Mouse (Mus musculus): Measurements from ENCODE around the gene Gp9. TPM values are rescaled to one million over a fixed set of nuclear protein-coding genes. Genes with fewer than 3 reads are reported as not detected.
A peak's percentile ranks its signal among the peaks of the same experiment; 100 is the strongest.

Gp9 gene
- total RNA-seq (2022): 1 to 10 TPM in 3 of 4 experiments, under 1 TPM in 1; 0.81 to 3.6 (median 1.6) TPM

DNA sequence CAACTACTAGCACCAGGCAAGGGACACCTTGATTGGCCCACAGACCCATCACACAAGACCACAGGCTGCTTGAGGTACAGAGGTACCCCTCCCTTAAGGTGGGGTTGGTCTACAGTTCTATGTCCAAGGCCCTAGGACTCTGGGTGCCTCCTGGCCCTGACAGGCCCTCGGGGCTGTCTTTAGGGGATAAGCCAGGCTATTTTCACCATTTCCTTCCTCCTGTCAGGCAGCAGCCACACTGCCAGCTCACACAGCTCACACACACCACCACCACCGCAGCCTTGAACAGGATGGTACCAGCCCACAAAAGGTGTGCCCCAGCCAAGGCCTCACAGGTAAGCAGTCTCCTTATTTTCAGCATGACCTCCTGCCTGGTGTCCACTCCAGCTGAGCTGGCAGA lies at the start of gene Gp9:
Gene Gp9 (plus strand): TSS at position 231 of the 400 bp plus-strand sequence.
- DNase-seq (ENCODE audit: low spot score): no peak

DNA sequence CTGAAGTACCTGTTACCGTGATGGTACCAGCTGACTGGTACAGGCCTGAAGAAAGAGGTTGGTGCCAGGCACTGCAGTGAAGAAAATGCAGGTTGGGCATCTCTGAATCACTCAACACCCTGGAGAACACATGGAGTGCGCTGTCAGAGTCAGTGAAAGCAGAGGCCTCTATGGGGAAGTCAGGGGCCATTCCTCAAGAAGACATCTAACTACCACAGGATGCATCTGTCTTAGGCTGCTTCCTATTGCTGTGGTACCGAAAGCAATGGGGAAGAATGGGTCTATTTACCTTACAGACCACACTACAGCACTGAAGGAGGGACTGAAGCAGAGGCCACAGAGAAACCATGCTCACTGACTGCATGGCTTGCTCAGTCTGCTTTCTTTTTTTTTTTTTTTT lies 49.8 kb upstream of the Gp9 start:
- DNase-seq (ENCODE audit: low spot score): no peak

GRCm38 (mm10) chr6:87730141-87730540 lies 47.7 kb upstream of the Gp9 start:
- no peak for DNase-seq (ENCODE audit: low spot score)

- peak; percentile 62 for DNase-seq (ENCODE audit: low spot score)
These were observed 47.0 kb upstream of the Gp9 start, which contains the start of gene Efcc1 for GRCm38 (mm10) chr6:87730591-87731462. Gene Efcc1 (plus strand): TSS chr6:87730869.

- no peak for DNase-seq (ENCODE audit: low spot score)
These were observed 46.3 kb upstream of the Gp9 start for GRCm38 (mm10) chr6:87731463-87732095.

DNA sequence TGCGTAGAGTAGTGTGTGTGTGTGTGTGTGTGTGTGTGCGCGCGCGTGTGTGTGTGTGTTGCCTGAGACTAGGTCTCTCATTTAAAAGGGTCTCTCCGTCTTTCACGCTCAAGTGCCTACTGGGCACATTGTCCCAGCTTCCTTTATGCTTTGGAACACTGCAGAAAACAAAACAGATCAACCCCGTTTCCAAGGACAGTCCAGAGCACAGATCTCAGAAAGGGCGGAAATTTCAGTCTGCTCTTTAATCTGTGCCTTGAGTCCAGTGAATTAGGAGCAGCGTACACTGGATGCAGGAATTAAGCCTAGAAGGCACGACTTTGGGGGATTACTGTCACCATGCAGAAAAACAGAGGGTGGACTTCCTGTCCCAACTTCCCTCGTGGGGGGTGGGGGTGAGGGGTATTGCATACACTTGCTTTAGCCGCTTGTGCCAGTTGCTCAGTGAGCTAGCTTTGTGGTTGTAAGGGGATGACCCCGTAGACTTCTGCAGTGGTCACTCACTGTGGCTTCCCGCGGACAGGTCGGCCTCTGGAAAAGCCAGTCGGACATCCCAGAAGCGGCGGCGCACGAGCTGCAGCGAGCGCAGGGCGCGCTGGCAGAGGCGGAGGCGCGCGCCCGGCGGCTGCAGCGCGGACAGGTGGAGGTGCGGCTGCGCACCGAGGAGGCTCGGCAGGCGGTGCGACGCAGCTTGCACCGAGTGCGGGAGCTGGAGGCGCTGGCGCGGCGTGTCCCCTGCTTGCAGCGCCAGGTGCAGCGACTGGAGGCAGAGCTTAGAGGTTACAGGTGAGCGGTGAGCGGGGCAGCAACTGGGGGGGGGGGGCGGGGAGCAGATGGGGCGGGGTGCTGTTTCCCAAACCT lies 45.5 kb upstream of the Gp9 start:
- DNase-seq (ENCODE audit: low spot score): no peak

- peak; percentile 75 for DNase-seq (ENCODE audit: low spot score)
These were observed 44.5 kb upstream of the Gp9 start for GRCm38 (mm10) chr6:87733131-87733930.

DNA sequence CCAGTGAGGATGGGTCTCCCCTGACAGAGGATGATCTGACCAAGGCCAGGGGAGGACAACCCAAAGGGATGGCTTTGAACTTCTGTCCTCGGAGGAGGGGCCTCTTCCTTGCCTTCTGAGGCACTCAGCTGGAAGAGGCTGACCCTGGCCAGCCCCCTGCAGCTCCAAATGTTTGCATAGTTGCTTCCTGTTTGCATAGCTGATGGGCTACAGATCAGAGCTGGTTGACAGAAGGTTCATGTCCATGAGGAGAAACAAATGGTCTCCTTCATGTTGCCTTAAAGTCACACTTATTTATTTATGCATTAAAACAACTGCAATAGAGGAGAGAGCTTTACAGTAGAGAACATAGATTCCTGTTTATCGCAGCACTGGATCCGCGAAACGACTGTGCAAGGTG lies 43.7 kb upstream of the Gp9 start:
- no peak for DNase-seq (ENCODE audit: low spot score)

- no peak for DNase-seq (ENCODE audit: low spot score)
These were observed 40.9 kb upstream of the Gp9 start for GRCm38 (mm10) chr6:87736923-87737322.

- no peak for DNase-seq (ENCODE audit: low spot score)
These were observed 39.8 kb upstream of the Gp9 start for GRCm38 (mm10) chr6:87737921-87738626.

DNA sequence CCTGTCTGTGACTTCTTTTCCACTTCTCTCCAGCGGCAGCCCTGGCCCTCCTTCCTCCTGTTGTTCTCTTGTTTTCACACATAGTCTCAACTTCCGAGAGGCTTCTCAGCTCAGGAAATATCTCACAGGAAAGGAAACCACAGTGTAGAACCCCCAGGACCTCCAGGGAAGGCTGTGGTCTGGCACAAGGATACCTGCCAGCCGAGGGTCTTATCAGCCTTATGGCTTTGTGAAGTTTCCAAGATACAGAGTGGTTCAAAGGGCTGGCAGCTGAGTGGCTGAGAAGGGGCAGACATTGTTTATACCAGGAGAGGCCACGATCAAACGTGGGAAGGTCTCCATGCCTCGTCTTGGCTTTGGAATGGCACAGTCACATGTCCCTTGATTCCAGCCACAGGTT lies 38.0 kb upstream of the Gp9 start:
- no peak for DNase-seq (ENCODE audit: low spot score)

GRCm38 (mm10) chr6:87740496-87740895 lies 37.4 kb upstream of the Gp9 start:
- no peak for DNase-seq (ENCODE audit: low spot score)

GRCm38 (mm10) chr6:87741978-87742377 lies 35.9 kb upstream of the Gp9 start:
- DNase-seq (ENCODE audit: low spot score): no peak

GRCm38 (mm10) chr6:87742804-87743203 lies 35.1 kb upstream of the Gp9 start:
- no peak for DNase-seq (ENCODE audit: low spot score)

- DNase-seq (ENCODE audit: low spot score): peak; percentile 27
These were observed 34.6 kb upstream of the Gp9 start for GRCm38 (mm10) chr6:87743281-87743680.

GRCm38 (mm10) chr6:87744632-87745031 lies 33.2 kb upstream of the Gp9 start:
- no peak for DNase-seq (ENCODE audit: low spot score)

DNA sequence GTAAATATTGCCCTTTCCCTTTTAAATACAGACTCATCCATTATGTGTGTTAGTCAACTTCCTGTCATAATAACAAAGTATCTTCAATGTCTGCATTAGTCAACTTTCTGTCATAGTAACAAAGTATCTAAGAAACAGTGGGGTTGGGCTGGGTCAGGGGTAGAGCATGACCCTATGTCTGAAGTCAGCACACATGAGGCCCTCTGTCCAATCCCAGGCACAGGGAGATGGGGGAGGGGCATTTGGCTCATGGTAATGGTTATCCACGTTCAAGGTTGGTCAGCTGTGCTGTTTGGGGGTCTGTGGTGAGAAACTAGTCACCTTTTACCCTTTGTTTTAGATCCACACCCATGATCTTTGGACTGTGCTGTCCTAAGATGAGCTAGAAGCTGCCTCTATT lies 32.6 kb upstream of the Gp9 start:
- no peak for DNase-seq (ENCODE audit: low spot score)

DNA sequence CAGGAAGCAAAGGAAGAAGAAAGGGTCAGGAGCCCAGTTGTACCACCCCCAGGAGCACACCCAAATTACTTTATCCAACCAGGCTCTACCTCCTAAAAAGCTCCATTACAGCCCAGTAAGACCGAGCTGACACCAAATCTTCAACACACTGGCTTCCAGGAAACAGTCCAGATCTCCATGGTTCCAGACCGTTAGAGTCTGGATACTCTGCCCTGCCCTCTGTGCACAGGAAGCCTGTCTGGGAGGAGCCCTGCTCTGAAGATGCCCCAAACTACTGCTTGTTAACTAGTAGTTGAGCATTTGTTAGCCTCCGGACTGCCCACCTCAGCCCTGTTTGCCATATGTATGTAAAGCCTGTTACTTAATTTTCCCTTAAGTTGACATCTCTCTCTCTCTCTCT lies 31.8 kb upstream of the Gp9 start:
- peak; percentile 36 for DNase-seq (ENCODE audit: low spot score)

DNA sequence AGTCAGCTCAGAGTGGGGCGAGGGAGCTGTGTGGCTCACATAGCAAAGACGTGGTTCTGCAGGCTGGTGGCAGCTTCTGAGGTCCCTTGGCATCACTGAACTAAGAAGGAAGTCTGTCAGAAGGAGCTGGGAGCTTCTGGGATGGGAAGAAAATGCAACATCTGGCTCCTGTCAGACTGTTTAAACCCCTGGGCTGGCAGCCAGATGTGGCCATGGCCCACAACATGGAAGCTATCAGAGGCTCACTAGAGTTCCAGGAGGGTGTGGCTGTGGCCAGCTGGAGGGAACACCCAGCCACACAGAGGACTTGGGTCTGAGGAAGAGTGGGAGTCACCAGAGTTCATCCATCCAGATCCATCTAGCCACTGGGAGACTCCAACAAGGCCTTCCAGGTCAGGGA lies 31.0 kb upstream of the Gp9 start:
- peak; percentile 62 for DNase-seq (ENCODE audit: low spot score)

- no peak for DNase-seq (ENCODE audit: low spot score)
These were observed 29.8 kb upstream of the Gp9 start for GRCm38 (mm10) chr6:87748078-87748477.

DNA sequence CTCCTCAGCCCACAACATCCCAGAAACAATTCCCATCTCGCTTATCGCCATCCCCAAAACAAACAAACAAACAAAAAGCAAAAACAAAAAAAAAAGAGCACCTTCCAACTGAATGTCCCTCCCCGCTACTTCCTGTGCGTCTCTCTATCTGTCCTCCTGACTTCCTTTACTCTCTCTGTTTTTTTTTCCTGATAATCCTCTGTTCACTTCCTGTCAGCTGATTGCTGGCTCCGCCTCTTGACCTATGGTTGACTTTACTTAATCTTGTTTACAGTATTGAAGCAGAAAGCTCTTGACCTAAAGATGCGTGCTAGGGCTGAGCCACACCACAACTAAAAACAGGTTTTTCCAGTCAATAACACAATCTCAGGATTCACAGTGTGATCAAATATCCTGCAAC lies 29.3 kb upstream of the Gp9 start:
- DNase-seq (ENCODE audit: low spot score): no peak
